Mouse (Mus musculus) stomach, embryonic 14.5 days (tissue): ENCODE data around the gene Upk3a. TPM values are rescaled to one million over a fixed set of nuclear protein-coding genes. Genes with fewer than 3 reads are reported as not detected.

ENCODE experiments used
- ATAC-seq: fragments of 200-750 bp; cut with Nextera tagmentation; 2 replicates; pipeline ENCODE4 v1.8.0; 2017; ENCODE audit warnings: low read depth, moderate TSS enrichment; ENCODE audit not compliant: insufficient number of reproducible peaks, insufficient read depth, low FRiP score
- H3K27ac ChIP-seq: fragments of 300-500 bp; sonication (generic); 2 replicates; pipeline ENCODE4 v1.5.1; 2014; ENCODE audit warnings: mild to moderate bottlenecking, low read length, moderate library complexity, mixed read lengths
- H3K27me3 ChIP-seq: fragments of 300-500 bp; sonication (generic); 2 replicates; pipeline ENCODE4 v1.6.1; 2014; ENCODE audit warnings: low read length, control low read depth, mixed read lengths; ENCODE audit not compliant: control insufficient read depth, insufficient read depth
- H3K36me3 ChIP-seq: fragments of 300-500 bp; sonication (generic); 2 replicates; pipeline ENCODE4 v1.6.1; 2014; ENCODE audit warnings: mild to moderate bottlenecking, control low read depth, low read length, moderate library complexity, mixed read lengths; ENCODE audit not compliant: control insufficient read depth, insufficient read depth
- H3K4me1 ChIP-seq: fragments of 300-500 bp; sonication (generic); 2 replicates; pipeline ENCODE4 v1.6.1; 2014; ENCODE audit warnings: low read length, control low read depth, mixed read lengths; ENCODE audit not compliant: control insufficient read depth, insufficient read depth
- H3K4me2 ChIP-seq: fragments of 300-500 bp; sonication (generic); replicated peaks from 2 replicates; pipeline ENCODE4 v1.6.1; 2014; ENCODE audit warnings: low read depth, low read length, control low read depth
- H3K4me3 ChIP-seq: fragments of 300-500 bp; sonication (generic); 2 replicates; pipeline ENCODE4 v1.5.1; 2014; ENCODE audit warnings: low read depth, low read length, control low read depth
- H3K9ac ChIP-seq: fragments of 300-500 bp; sonication (generic); replicated peaks from 2 replicates; pipeline ENCODE4 v1.6.1; 2014; ENCODE audit warnings: low read depth, mild to moderate bottlenecking, control low read depth, low read length, moderate library complexity, mixed read lengths
- H3K9me3 ChIP-seq: fragments of 300-500 bp; sonication (generic); 2 replicates; pipeline ENCODE4 v1.6.1; 2016; ENCODE audit warnings: low read depth, low read length, control low read depth; ENCODE audit not compliant: control insufficient read depth
- WGBS: fragments of 180-500 bp; shearing (Covaris S2); extraction: QIAGEN DNeasy Blood & Tissue Kit; methylation state at CpG from one replicate; pipeline ENCODE4 v1.1.7; 2014; 5-methylcytosine and 5-hydroxymethylcytosine counted together
- polyA plus RNA-seq: library from polyadenylated mRNA; unstranded; fragments of >200 nt; fragmentation: Nextera tagmentation; extraction: Ambion mirVana; gene quantifications from 2 replicates; pipeline ENCODE4 v1.2.1, GENCODE M21; 2014

Upk3a gene
- polyA plus RNA-seq, 1 experiment from 2014 or later, result 11.5 TPM

GRCm38 (mm10) chr15:84995041-84995440 lies 21.9 kb upstream of the Upk3a start:
- H3K4me3 ChIP-seq, result no peak overlapping the region
- WGBS, result 34% methylated on average over 6 of the region's 6 CpGs
- H3K4me1 ChIP-seq, result no peaks in the 10 kb centered on the region
- no peak overlapping the region for H3K4me2 ChIP-seq
- no peak for ATAC-seq
- H3K27ac ChIP-seq, result no peak overlapping the region
- H3K27me3 ChIP-seq, result no peaks in the 10 kb centered on the region
- no peak overlapping the region for H3K9ac ChIP-seq
- no peaks in the 10 kb centered on the region for H3K9me3 ChIP-seq
- H3K36me3 ChIP-seq, result no peaks in the 10 kb centered on the region

- no peak for ATAC-seq
- 0% methylated on average over 1 of the region's 1 CpGs for WGBS
- Histone ChIP-seq H3K4me2 (no peak overlapping the region), H3K4me1 (no peaks in the 10 kb centered on the region), H3K9me3 (no peaks in the 10 kb centered on the region), H3K27me3 (no peaks in the 10 kb centered on the region), H3K4me3 (no peak overlapping the region), H3K9ac (no peak overlapping the region), H3K36me3 (no peaks in the 10 kb centered on the region), H3K27ac (no peak overlapping the region)
Measured at GRCm38 (mm10) chr15:84995967-84996366, 21.0 kb upstream of the Upk3a start.

GRCm38 (mm10) chr15:84997768-84998454 lies 19.0 kb upstream of the Upk3a start:
- H3K36me3 ChIP-seq, result no peaks in the 10 kb centered on the region
- no peaks in the 10 kb centered on the region for H3K4me1 ChIP-seq
- H3K4me3 ChIP-seq, result no peak overlapping the region
- H3K27ac ChIP-seq, result no peak overlapping the region
- no peak overlapping the region for H3K4me2 ChIP-seq
- WGBS, result 56% methylated on average over 14 of the region's 14 CpGs
- H3K9me3 ChIP-seq, result no peaks in the 10 kb centered on the region
- H3K27me3 ChIP-seq, result no peaks in the 10 kb centered on the region
- ATAC-seq, result no peak
- no peak overlapping the region for H3K9ac ChIP-seq

GRCm38 (mm10) chr15:84999911-85000310 lies 17.0 kb upstream of the Upk3a start:
- Histone ChIP-seq H3K4me2 (no peak overlapping the region), H3K9me3 (no peaks in the 10 kb centered on the region), H3K4me1 (no peaks in the 10 kb centered on the region), H3K9ac (no peak overlapping the region), H3K36me3 (no peaks in the 10 kb centered on the region), H3K4me3 (no peak overlapping the region), H3K27ac (no peak overlapping the region), H3K27me3 (no peaks in the 10 kb centered on the region)
- WGBS, result 73% methylated on average over 7 of the region's 7 CpGs
- no peak for ATAC-seq

GRCm38 (mm10) chr15:85000984-85001982 lies 15.7 kb upstream of the Upk3a start:
- Histone ChIP-seq H3K27me3 (no peaks in the 10 kb centered on the region), H3K9ac (no peak overlapping the region), H3K4me2 (no peak overlapping the region), H3K4me1 (no peaks in the 10 kb centered on the region), H3K27ac (no peak overlapping the region), H3K9me3 (no peaks in the 10 kb centered on the region), H3K4me3 (no peak overlapping the region), H3K36me3 (no peaks in the 10 kb centered on the region)
- peak; percentile 77; the same call in 1 of the 2 replicates for ATAC-seq
- 18% methylated on average over 29 of the region's 29 CpGs for WGBS

- 84% methylated on average over 8 of the region's 8 CpGs for WGBS
- H3K27me3 ChIP-seq, result no peaks in the 10 kb centered on the region
- no peak for ATAC-seq
- no peaks in the 10 kb centered on the region for H3K9me3 ChIP-seq
- no peak overlapping the region for H3K4me3 ChIP-seq
- H3K4me2 ChIP-seq, result no peak overlapping the region
- H3K9ac ChIP-seq, result no peak overlapping the region
- no peaks in the 10 kb centered on the region for H3K36me3 ChIP-seq
- H3K4me1 ChIP-seq, result peaks cover 11% of the 10 kb centered on the region; the same call in 1 of the 2 replicates
- H3K27ac ChIP-seq, result no peak overlapping the region
Measured at GRCm38 (mm10) chr15:85009666-85010065, 7.3 kb upstream of the Upk3a start.

GRCm38 (mm10) chr15:85011895-85012661 lies 4.9 kb upstream of the Upk3a start:
- H3K4me2 ChIP-seq, result peak overlapping the region; percentile 30; the same call in 1 of the 2 replicates
- H3K4me3 ChIP-seq, result no peak overlapping the region
- ATAC-seq, result peak; percentile 29; the same call in 1 of the 2 replicates
- H3K9me3 ChIP-seq, result no peaks in the 10 kb centered on the region
- 14% methylated on average over 19 of the region's 19 CpGs for WGBS
- peaks cover 14% of the 10 kb centered on the region; the same call in 1 of the 2 replicates for H3K4me1 ChIP-seq
- H3K27ac ChIP-seq, result peak overlapping the region; percentile 64
- no peak overlapping the region for H3K9ac ChIP-seq
- H3K27me3 ChIP-seq, result no peaks in the 10 kb centered on the region
- H3K36me3 ChIP-seq, result no peaks in the 10 kb centered on the region

- Histone ChIP-seq H3K9me3 (no peaks in the 10 kb centered on the region), H3K4me3 (no peak overlapping the region), H3K4me2 (peak overlapping the region; percentile 30; the same call in 1 of the 2 replicates), H3K36me3 (no peaks in the 10 kb centered on the region), H3K4me1 (peaks cover 14% of the 10 kb centered on the region; the same call in 1 of the 2 replicates), H3K9ac (no peak overlapping the region), H3K27me3 (no peaks in the 10 kb centered on the region), H3K27ac (peak overlapping the region; percentile 52; the same call in 1 of the 2 replicates)
- peak; percentile 62; the same call in 1 of the 2 replicates for ATAC-seq
- WGBS, result 37% methylated on average over 2 of the region's 2 CpGs
Measured at GRCm38 (mm10) chr15:85012662-85013054, 4.3 kb upstream of the Upk3a start.
